Mouse (Mus musculus): ENCODE results near the gene Mfsd2b.

DNA sequence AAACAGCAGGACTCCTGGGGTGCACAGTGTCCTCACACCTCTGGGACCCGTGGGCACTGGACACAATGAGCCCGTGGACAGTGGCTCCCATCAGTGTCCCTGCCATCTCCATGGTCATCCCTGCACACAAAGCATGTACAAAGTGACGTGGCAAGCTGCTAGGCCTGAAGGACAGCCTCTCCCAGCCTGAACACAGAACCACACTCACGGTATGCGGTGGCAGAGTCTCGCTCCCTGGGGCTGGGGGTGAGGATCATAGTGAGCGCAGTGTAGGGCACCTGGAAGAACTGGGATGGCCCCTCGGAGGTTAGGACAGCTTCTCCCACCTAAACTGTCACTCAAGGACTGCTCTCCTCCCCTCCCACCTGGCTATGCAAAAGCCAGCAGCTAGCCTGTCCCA lies 5.2 kb downstream of the Mfsd2b start:
- TF ChIP-seq CTCF (IDR thresholded peaks at IDR 0.05; ENCODE audit: low read depth, low read length) (no peak), EP300 (IDR thresholded peaks at IDR 0.05; ENCODE audit: insufficient read depth, low read depth, low read length) (no peak), POLR2A (IDR thresholded peaks at IDR 0.05; ENCODE audit: insufficient read depth, low read length) (no peak)

Data from ES-Bruce4 (cell line).